Mouse (Mus musculus): Measurements from ENCODE around the gene Pcnx.
"Not testable (repeated sequence)": the region's sequence is repeated elsewhere in the genome, so short reads cannot be mapped to it uniquely, and the experiment has no call there.

The Pcnx gene

DNA sequence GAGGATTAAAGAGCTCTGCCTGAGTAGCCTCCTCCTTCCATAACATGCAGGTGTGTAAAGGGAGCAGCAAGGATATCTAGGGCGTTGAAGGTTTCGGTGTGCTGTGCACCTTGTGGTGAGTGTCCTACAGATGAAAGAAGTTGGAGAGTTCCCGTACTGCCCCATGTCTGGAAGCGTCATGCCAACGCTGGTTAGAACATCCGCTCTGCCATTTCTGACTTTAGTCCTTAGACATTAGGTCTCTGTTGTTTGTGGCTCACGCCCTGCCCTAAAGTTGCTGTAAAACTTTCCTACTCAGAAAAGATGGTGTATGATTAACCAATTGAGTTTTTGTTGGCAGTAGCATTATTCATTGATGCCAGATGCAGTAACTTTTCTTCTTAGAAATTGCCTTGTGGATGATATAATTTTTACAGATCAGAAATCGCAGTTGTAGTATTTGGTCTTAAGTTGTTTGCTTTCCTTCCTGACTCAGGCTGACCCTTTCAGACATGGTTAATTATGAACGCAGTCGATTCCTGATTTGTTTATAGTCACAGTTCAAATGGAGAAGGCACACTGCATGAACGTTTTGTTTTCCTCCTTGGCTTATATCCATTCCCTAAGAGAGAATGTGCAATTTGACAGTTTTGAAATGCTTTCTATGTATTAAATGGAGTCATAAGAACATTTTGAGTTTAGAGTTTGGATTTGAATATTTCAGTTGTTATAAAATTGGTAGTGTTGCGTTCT lies 83.7 kb downstream of the Pcnx start:
- no peak for DNase-seq (ENCODE audit: inconsistent age in 2 of 2, low spot score in 1 of 2)

GRCm38 (mm10) chr12:81949026-81949425 lies 89.2 kb downstream of the Pcnx start:
- no peak for DNase-seq (ENCODE audit: inconsistent age in 2 of 2, low spot score in 1 of 2)

- no peak for DNase-seq (ENCODE audit: inconsistent age in 2 of 2, low spot score in 1 of 2)
Measured at GRCm38 (mm10) chr12:81950016-81950415, 90.2 kb downstream of the Pcnx start.

- DNase-seq (ENCODE audit: inconsistent age in 2 of 2, low spot score in 1 of 2): peak; percentile 56 to 71
Measured at GRCm38 (mm10) chr12:81958351-81958750, 98.5 kb downstream of the Pcnx start.

DNA sequence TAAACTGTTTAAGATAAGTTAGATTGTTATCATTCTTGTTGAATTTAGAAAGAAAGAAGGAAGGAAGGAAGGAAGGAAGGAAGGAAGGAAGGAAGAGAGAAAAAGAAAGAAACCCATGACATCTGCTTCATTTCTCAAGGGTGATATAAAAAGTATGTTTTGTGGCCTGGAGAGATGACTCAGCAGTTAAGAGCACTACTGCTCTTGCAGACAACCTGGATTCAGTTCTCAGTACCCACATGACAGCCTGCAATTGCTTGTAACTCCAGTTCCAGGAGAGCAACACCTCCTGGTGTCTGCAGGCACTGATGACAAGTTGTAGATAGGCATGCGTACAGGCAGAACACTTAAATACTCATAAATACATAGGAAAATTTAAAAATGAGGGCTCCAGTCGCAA lies 105.6 kb downstream of the Pcnx start:
- no peak for DNase-seq (ENCODE audit: inconsistent age in 2 of 2, low spot score in 1 of 2)

DNA sequence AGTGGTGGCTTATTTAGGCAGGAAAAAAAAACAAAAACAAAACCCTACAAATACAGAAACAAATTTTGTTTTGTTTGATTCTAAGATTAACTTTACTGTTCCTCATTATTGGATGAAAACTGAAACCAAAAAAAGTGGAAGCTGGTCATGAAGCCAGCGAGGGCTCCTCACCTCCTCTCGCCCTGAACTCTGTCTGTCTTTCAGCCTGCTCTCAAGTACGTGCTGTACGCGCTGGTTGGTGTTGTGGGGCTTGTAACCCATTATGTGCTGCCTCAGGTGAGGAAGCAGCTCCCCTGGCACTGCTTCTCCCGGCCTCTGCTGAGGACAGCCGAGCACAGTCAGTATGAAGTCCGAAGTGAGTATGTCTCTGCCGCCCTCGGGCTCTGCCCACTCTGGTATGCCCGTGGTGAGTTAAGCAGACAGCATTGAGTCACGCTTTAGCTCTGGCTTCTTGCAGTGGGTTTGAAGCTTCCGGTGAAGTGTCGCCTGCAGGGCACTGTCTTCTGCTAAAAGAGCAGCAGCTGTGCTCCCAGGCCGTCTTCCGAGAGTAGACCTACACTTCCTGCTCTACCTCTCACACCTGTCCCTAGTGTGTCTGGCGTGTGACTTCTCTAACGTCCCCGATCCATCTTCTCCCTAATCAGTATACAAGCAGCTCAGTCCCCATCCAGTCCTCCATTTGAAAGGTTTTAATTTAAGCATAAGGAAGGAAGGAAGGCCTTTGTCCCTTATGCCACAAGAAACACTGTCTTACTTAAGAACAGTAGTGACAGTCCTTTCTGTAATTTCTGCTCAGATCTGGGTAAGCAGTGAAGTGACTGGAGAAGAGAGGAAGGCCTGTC lies 111.4 kb downstream of the Pcnx start:
- DNase-seq (ENCODE audit: inconsistent age in 2 of 2, low spot score in 1 of 2): peak; percentile 16 to 36

DNA sequence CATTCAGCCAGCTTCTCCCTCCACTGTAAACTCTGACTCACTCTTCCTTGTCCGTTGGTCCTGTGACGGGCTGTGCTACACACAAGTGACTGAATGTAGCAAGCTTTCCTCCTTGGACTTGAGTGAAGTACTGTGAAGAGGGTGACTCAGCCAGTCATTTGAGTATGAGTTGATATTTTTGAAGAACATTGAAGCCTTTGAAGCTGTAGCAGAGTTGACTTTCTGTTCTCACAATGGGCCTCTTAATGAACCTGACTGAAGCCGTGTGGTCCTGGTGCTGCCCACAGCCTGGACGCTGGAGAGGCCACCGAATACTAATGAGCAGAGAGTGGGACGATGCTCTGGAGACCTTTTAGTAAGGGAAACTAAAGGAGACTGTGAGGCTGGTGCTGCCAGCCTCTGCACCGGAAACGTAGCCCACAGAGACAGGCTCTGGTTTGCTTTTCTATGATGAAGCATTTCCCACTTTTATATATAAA lies 112.1 kb downstream of the Pcnx start:
- DNase-seq (ENCODE audit: inconsistent age in 2 of 2, low spot score in 1 of 2): peak; percentile 38 to 57

DNA sequence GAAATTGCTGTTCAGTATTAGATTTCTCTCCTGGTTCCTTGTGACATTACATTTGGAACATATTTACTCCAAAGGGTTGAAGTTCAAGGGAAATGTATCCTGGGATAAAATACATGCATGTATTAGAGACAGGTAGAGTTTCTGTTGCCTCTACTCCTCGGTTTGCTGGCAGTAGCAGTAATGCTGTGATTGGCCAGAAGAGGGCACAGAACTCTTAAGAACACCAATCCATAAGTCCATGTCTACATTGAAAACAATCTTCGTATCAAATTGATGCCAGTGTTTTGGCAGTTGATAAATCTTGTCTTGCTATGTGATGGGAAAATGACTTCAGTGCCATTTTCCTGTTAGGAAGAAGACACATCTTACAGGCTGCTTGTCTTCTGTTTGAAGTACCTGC lies 115.0 kb downstream of the Pcnx start:
- peak in 1 of 2 experiments; percentile 55 for DNase-seq (ENCODE audit: inconsistent age in 2 of 2, low spot score in 1 of 2)

GRCm38 (mm10) chr12:81977346-81977745 lies 117.5 kb downstream of the Pcnx start:
- DNase-seq (ENCODE audit: inconsistent age in 2 of 2, low spot score in 1 of 2): no peak

DNA sequence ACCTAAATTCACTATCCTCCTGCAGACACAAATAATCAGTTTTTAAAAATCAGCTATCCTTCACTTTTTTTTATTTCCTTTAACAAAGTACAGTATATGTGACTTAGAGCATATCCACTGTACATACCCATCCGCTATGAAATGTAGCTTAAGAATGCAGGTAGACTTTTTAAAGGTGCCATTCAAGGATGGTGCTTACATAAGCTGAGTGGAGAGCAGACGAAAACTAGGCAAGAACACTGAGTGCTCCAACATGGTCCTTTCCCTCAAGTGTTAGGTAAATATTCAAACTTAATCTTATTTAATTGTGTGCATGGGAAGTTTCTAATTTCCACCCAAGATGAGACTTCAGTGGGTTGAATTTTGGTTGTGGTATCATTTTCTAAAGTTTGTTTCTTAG lies 119.5 kb downstream of the Pcnx start:
- no peak for DNase-seq (ENCODE audit: inconsistent age in 2 of 2, low spot score in 1 of 2)

- DNase-seq (ENCODE audit: inconsistent age in 2 of 2, low spot score in 1 of 2): no peak
Measured at GRCm38 (mm10) chr12:81992106-81992505, 132.3 kb downstream of the Pcnx start.

- no peak for DNase-seq (ENCODE audit: inconsistent age in 2 of 2, low spot score in 1 of 2)
Measured at GRCm38 (mm10) chr12:81992996-81993395, 133.2 kb downstream of the Pcnx start.

- DNase-seq (ENCODE audit: inconsistent age in 2 of 2, low spot score in 1 of 2): no peak
Measured at GRCm38 (mm10) chr12:81994911-81995667, 135.3 kb downstream of the Pcnx start.

DNA sequence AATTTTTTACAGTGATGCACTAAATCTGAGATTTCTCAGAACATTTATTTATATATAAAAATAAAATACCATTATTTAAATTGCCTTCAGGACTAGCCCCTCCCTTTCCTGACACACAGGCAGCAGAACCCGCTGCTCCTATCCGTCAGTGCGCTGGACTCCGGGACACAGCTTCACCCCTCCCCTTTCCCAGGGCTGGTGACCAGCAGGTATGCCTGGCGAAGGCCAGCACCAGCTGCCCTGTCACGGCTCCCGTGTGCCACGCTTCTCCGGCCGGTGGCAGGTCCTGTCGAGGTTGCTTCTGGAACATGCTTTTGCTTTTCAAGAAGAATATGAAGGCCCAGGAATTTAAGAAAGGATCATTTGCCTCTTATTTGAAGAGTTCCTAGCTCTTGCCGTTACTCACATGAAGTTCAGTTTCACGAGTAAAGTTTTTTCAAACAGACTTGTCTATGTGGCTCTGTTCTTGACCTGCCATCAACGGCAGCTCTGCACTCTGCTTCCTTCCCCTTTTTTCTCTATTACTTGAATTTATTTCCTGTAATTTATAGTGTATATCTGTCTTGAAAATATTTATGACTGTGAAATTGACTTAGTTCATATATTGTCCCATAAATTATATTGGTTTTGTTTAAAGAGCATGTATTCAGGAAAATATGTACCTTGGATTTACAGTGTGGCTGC lies 137.0 kb downstream of the Pcnx start:
- no peak for DNase-seq (ENCODE audit: inconsistent age in 2 of 2, low spot score in 1 of 2)

DNA sequence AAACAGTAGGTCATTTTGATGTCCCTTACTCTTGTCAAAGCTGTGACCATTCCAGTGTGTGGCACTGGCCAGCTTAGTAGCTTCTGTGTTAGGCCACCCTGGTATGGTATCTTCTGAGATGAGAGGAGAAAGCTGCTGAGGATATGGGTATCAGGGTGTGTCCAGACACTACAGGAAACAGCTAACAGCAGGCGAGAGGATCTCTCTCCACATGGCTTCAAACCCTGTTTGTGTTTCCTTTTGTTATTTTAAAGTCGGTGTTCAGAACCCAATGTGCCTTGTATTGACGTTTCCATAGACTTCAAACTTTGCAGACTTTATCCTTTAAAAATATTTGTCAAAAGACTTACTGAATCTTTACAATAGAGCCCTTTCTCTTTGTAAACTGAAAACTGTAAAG lies 137.7 kb downstream of the Pcnx start:
- DNase-seq (ENCODE audit: inconsistent age in 2 of 2, low spot score in 1 of 2): no peak

GRCm38 (mm10) chr12:82002697-82003096 lies 142.9 kb downstream of the Pcnx start:
- DNase-seq (ENCODE audit: inconsistent age in 2 of 2, low spot score in 1 of 2): not testable (repeated sequence)

DNA sequence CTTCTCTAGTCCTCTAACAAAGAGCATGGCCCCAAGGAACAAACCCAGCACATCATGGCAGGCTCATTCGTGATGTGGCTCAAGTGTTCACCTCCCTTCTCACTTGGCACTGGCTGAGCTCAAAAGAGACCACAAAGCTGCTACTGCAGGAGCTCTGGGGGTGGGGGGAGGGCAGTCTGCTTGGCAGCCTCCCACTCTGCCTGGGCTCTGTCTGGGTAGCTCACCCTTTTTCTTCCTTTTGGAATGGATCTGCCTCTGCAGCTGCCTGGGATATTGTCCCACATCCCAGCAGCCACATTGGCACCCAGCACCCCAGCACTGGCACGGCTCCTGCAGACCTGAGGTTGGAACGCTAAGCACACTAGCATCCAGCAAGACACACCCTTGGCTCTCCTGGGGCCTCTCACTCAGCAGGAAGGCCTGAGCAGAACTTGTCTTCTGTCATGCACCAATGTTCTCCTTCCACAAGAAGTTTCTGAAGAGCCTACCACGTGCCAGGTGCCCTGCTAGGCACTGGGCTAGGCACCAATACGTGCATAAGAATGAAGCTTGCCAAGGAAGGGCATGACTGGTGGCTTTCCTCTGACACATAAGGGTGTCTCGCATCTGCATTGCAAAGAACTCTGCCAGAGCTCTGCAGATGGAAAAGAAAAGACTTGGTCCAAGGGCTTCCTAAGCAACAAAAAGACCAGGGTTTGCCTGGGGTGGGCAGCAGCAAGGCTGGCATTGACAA lies 166.2 kb downstream of the Pcnx start:
- DNase-seq (ENCODE audit: inconsistent age in 2 of 2, low spot score in 1 of 2): not testable (repeated sequence)

GRCm38 (mm10) chr12:82033524-82033923 lies 173.7 kb downstream of the Pcnx start:
- not testable (repeated sequence) for DNase-seq (ENCODE audit: inconsistent age in 2 of 2, low spot score in 1 of 2)

- not testable (repeated sequence) for DNase-seq (ENCODE audit: inconsistent age in 2 of 2, low spot score in 1 of 2)
Measured at GRCm38 (mm10) chr12:82033973-82034372, 174.2 kb downstream of the Pcnx start.

GRCm38 (mm10) chr12:82044078-82044477 lies 184.3 kb downstream of the Pcnx start:
- DNase-seq (ENCODE audit: inconsistent age in 2 of 2, low spot score in 1 of 2): not testable (repeated sequence)

All from adrenal gland, adult (tissue).